Mouse (Mus musculus) splenic B cell, adult 2 months (primary cell): ENCODE results near the gene Cry2.

Experiments
- DNase-seq: peaks from one replicate; pipeline ENCODE4 v3.0.0-alpha.2; 2011; ENCODE audit warnings: low read depth, low spot score
- H3K27me3 ChIP-seq: 2 replicates; pipeline ENCODE4 v1.6.1; 2012; ENCODE audit warnings: mild to moderate bottlenecking, low read length, moderate library complexity, mixed read lengths; ENCODE audit not compliant: control insufficient read depth, poor library complexity, insufficient read depth, severe bottlenecking
- H3K36me3 ChIP-seq: 2 replicates; pipeline ENCODE4 v1.6.1; 2012; ENCODE audit warnings: mild to moderate bottlenecking, low read length, moderate library complexity, mixed read lengths; ENCODE audit not compliant: control insufficient read depth, poor library complexity, insufficient read depth, severe bottlenecking

Cry2 gene

GRCm38 (mm10) chr2:92361795-92362194 lies 72.0 kb downstream of the Cry2 start:
- H3K27me3 ChIP-seq, result no peaks in the 10 kb centered on the region

GRCm38 (mm10) chr2:92360893-92361292 lies 73.0 kb downstream of the Cry2 start:
- DNase-seq, result no peak
- no peaks in the 10 kb centered on the region for H3K27me3 ChIP-seq

More at GRCm38 (mm10) chr2:92361795-92362194, 72.0 kb downstream of the Cry2 start:
- H3K36me3 ChIP-seq, result peaks cover 18% of the 10 kb centered on the region
- DNase-seq, result no peak

GRCm38 (mm10) chr2:92360186-92360823 lies 73.5 kb downstream of the Cry2 start:
- no peaks in the 10 kb centered on the region for H3K27me3 ChIP-seq
- H3K36me3 ChIP-seq, result peaks cover 21% of the 10 kb centered on the region
- DNase-seq, result no peak

More at GRCm38 (mm10) chr2:92360893-92361292, 73.0 kb downstream of the Cry2 start:
- H3K36me3 ChIP-seq, result peaks cover 18% of the 10 kb centered on the region

GRCm38 (mm10) chr2:92359301-92359700 lies 74.5 kb downstream of the Cry2 start:
- Histone ChIP-seq H3K27me3 (no peaks in the 10 kb centered on the region), H3K36me3 (peaks cover 21% of the 10 kb centered on the region)
- DNase-seq, result no peak

GRCm38 (mm10) chr2:92354224-92354623 lies 79.6 kb downstream of the Cry2 start:
- no peak for DNase-seq
- Histone ChIP-seq H3K27me3 (no peaks in the 10 kb centered on the region), H3K36me3 (peaks cover 22% of the 10 kb centered on the region)
